Mouse (Mus musculus) myocyte (in vitro differentiated cells): ENCODE measurements at regions not wholly inside any gene's neighbourhood (a gene's known extent, or its start where the extent isn't known, plus 50 kb on each side); places are given as distances from the start of the nearest gene placed in this dataset.

Experiments
- CEBPB ChIP-seq: IDR thresholded peaks from 2 replicates; pipeline ENCODE4 v1.6.1; 2011; ENCODE audit warnings: mild to moderate bottlenecking, moderate library complexity; ENCODE audit not compliant: poor library complexity, insufficient read depth, severe bottlenecking
- POLR2A ChIP-seq: IDR thresholded peaks from one replicate; pipeline ENCODE4 v1.6.1; 2011; ENCODE audit warnings: low read depth, mild to moderate bottlenecking, control low read depth, moderate library complexity; ENCODE audit not compliant: insufficient read length

GRCm38 (mm10) chr1:23231522-23231921 lies 129.5 kb upstream of the 4933415F23Rik start:
- no peak for TF ChIP-seq CEBPB
- TF ChIP-seq POLR2A = no peak
